Mouse (Mus musculus) kidney, postnatal 0 days (tissue): Measurements from ENCODE around the gene Nhsl2. TPM values are rescaled to one million over a fixed set of nuclear protein-coding genes. Genes with fewer than 3 reads are reported as not detected.

ENCODE experiments used
- ATAC-seq: fragments of 200-750 bp; cut with Nextera tagmentation; replicated peaks from 2 replicates; pipeline ENCODE4 v1.8.0; 2017; ENCODE audit warnings: low read depth, moderate number of reproducible peaks, moderate TSS enrichment, moderate library complexity; ENCODE audit not compliant: low FRiP score
- DNase-seq: peaks from one replicate; pipeline ENCODE4 v3.0.0-alpha.2; 2016; ENCODE audit warnings: low spot score
- H3K27ac ChIP-seq: fragments of 300-500 bp; sonication (generic); 2 replicates; pipeline ENCODE4 v1.5.1; 2014; ENCODE audit warnings: mild to moderate bottlenecking
- H3K27me3 ChIP-seq: fragments of 300-500 bp; sonication (generic); 2 replicates; pipeline ENCODE4 v1.6.1; 2014; ENCODE audit warnings: low read length, mixed read lengths; ENCODE audit not compliant: insufficient read depth
- H3K36me3 ChIP-seq: fragments of 300-500 bp; sonication (generic); 2 replicates; pipeline ENCODE4 v1.6.1; 2014; ENCODE audit warnings: low read length, mixed read lengths; ENCODE audit not compliant: insufficient read depth
- H3K4me1 ChIP-seq: fragments of 300-500 bp; sonication (generic); replicated peaks from 2 replicates; pipeline ENCODE4 v1.6.1; 2014; ENCODE audit warnings: antibody characterized with exemption, low read length, mixed read lengths; ENCODE audit not compliant: insufficient read depth
- H3K4me2 ChIP-seq: fragments of 300-500 bp; sonication (generic); 2 replicates; pipeline ENCODE4 v1.6.1; 2014; ENCODE audit warnings: mild to moderate bottlenecking, low read length, moderate library complexity, mixed read lengths
- H3K4me3 ChIP-seq: fragments of 300-500 bp; sonication (generic); replicated peaks from 2 replicates; pipeline ENCODE4 v1.5.1; 2014; ENCODE audit warnings: low read depth, low read length
- H3K9ac ChIP-seq: fragments of 300-500 bp; sonication (generic); 2 replicates; pipeline ENCODE4 v1.6.1; 2014; ENCODE audit warnings: low read depth, low read length
- H3K9me3 ChIP-seq: fragments of 300-500 bp; sonication (generic); replicated peaks from 2 replicates; pipeline ENCODE4 v1.6.1; 2016; ENCODE audit warnings: low read length, inconsistent platforms, mixed read lengths
- CTCF ChIP-seq: IDR thresholded peaks from 2 replicates; pipeline ENCODE4 v1.5.1; 2016; ENCODE audit warnings: antibody characterized with exemption, low read depth, mild to moderate bottlenecking, moderate library complexity
- whole genome bisulfite sequencing: fragments of 180-500 bp; shearing (Covaris S2); extraction: QIAGEN DNeasy Blood & Tissue Kit; methylation state at CpG from one replicate; pipeline ENCODE4 v1.1.7; 2014; 5-methylcytosine and 5-hydroxymethylcytosine counted together
- polyA plus RNA-seq: library from polyadenylated mRNA; unstranded; fragments of >200 nt; fragmentation: Nextera tagmentation; extraction: Ambion mirVana; gene quantifications from 2 replicates; pipeline ENCODE4 v1.2.1, GENCODE M21; 2015

The Nhsl2 gene
- polyA plus RNA-seq, 1 experiment from 2014 or later = 4.9 TPM

DNA sequence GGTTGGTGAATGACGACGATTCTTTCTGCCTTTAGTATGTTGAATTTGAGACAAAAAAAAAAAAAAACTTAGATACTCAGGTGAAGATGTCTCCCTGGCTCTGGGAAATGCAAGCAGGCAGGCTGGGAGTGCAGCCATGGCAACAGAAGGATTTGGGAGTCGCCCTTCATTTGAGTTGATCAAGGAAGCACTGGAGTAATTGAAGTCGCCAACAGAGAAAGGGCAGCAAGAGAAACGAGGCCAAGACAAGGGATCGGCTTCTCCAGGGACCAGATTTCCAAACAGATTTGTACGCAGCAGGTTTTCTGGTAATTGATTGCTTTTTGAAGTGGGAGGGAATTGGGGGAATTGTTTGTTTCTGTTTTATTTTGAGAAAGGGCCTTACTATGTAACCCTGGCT, 192.4 kb downstream of the Nhsl2 start:
- no peak for ATAC-seq
- H3K27ac ChIP-seq = no peak overlapping the region

DNA sequence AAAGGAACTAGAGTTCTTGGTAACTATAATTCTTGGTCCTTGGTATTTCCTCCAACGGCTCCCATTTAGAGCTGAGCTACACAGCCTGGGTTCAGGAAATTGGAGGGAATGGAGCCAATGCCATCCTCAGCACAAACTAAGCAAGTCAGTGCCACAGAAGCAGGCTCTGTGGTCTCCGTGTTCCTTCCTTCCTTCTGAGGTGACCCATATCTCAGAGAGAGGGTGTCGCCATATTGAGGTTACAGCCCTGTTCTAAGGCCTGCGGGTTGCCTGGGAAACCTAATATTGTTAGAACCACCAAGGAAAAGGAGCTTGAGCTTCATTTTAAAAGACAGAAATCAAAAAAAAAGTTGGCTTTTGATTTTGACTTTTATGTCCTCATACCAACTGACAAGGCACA, 193.2 kb downstream of the Nhsl2 start:
- Histone ChIP-seq H3K27me3 (no peaks in the 10 kb centered on the region), H3K4me1 (no peaks in the 10 kb centered on the region), H3K36me3 (no peaks in the 10 kb centered on the region), H3K9ac (no peak overlapping the region), H3K27ac (no peak overlapping the region), H3K9me3 (no peaks in the 10 kb centered on the region), H3K4me3 (no peak overlapping the region), H3K4me2 (no peak overlapping the region)
- ATAC-seq (no peak), DNase-seq (no peak)
- WGBS = 76% methylated on average over 4 of the region's 4 CpGs
- no peak for TF ChIP-seq CTCF

More for the DNA sequence above, 192.4 kb downstream of the Nhsl2 start:
- Histone ChIP-seq H3K9me3 (no peaks in the 10 kb centered on the region), H3K27me3 (no peaks in the 10 kb centered on the region), H3K4me1 (no peaks in the 10 kb centered on the region), H3K4me2 (no peak overlapping the region), H3K36me3 (no peaks in the 10 kb centered on the region), H3K9ac (no peak overlapping the region), H3K4me3 (no peak overlapping the region)
- no peak for TF ChIP-seq CTCF
- DNase-seq = no peak
- WGBS = 62% methylated on average over 7 of the region's 7 CpGs

DNA sequence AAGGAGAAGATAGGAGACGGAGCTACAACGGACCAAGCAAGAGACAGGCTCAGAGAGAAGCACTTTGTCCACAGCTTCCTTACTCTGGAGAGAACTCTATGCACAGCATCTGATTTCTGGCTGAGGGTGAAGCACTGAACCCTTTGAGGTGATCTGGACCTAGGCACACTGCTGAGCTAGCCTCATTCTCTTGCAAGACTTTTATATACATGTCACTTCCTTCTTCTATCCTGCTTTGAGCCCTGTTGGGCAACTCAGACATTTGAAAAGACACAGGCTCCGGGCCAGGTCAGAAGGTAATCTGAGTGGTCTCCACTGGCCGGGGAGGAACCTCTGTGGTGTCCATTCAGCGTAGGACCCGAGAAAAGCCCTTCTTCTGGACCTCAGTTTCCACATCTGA, 201.4 kb downstream of the Nhsl2 start:
- H3K27me3 ChIP-seq = no peaks in the 10 kb centered on the region
- 73% methylated on average over 6 of the region's 6 CpGs for WGBS
- H3K9me3 ChIP-seq = no peaks in the 10 kb centered on the region
- no peak for TF ChIP-seq CTCF
- H3K9ac ChIP-seq = no peak overlapping the region
- no peaks in the 10 kb centered on the region for H3K36me3 ChIP-seq
- no peak overlapping the region for H3K27ac ChIP-seq
- H3K4me2 ChIP-seq = no peak overlapping the region
- ATAC-seq = no peak
- no peaks in the 10 kb centered on the region for H3K4me1 ChIP-seq
- DNase-seq = no peak
- H3K4me3 ChIP-seq = no peak overlapping the region

DNA sequence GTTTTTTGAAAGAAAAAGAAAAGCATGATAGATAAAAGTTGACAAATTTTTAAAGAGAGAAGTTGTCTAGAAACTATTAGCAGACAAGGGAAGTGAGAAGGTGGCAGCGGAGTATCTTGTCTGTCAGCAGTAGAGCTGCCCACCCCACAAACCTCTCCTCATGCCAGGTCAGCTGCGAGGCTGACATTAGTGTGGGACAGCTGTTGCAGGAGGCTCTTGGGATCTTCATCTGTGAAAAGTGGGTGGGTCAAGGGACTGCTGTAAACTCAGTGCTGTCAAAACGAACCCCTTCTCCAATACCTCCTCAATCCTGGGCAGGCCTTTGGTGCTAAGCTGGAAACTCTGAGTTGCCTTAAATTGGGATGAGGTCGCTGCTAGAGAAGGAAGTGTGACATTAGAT, 202.0 kb downstream of the Nhsl2 start:
- no peak for ATAC-seq
- no peak overlapping the region for H3K9ac ChIP-seq
- no peak for TF ChIP-seq CTCF
- H3K36me3 ChIP-seq = no peaks in the 10 kb centered on the region
- H3K9me3 ChIP-seq = no peaks in the 10 kb centered on the region
- WGBS = 76% methylated on average over 4 of the region's 4 CpGs
- no peaks in the 10 kb centered on the region for H3K4me1 ChIP-seq
- no peak overlapping the region for H3K4me3 ChIP-seq
- no peak for DNase-seq
- no peak overlapping the region for H3K4me2 ChIP-seq
- H3K27ac ChIP-seq = no peak overlapping the region
- no peaks in the 10 kb centered on the region for H3K27me3 ChIP-seq

DNA sequence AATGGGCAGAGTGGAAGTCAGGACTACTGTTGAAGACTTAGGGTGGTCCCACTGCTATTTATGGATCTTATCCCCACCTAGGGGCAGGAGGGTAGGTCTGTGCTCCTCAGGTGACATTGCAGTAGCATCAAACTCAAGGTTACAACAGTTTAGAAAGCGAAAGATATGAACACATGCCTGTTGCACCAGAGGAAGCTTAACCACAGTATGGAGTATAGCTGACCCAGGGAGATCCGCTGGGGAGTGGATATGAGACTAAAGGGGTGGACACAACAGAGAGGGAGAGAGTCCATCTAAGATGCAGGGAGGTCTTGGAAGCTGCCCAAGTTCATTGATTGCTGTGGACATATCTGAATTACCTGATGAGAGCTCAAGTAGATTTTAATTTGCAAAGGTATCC, 204.2 kb downstream of the Nhsl2 start:
- WGBS = 88% methylated on average over 2 of the region's 2 CpGs
- DNase-seq = no peak
- Histone ChIP-seq H3K4me3 (no peak overlapping the region), H3K4me1 (no peaks in the 10 kb centered on the region), H3K9me3 (no peaks in the 10 kb centered on the region), H3K4me2 (no peak overlapping the region), H3K27ac (no peak overlapping the region), H3K9ac (no peak overlapping the region), H3K27me3 (no peaks in the 10 kb centered on the region), H3K36me3 (no peaks in the 10 kb centered on the region)
- no peak for ATAC-seq
- no peak for TF ChIP-seq CTCF

DNA sequence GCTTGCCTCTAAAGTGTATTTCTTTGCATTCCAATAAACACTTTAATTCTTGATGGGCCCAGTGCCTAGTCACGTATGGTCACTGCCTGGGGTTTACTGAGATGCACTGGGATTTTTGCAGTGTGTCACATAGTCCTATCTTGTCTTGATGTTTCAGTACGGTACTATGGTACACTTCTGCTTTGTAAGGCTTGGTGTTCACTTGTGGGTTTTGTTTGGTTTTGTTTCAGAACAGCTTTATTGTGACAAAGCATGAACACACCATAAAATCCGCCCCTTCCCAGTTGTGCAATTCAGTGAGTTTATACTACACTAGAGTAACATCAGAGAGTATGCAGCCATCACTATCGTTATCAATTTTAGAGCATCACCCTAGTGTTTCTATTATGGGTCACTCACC, 204.8 kb downstream of the Nhsl2 start:
- H3K9ac ChIP-seq = no peak overlapping the region
- no peaks in the 10 kb centered on the region for H3K36me3 ChIP-seq
- H3K4me1 ChIP-seq = no peaks in the 10 kb centered on the region
- no peak overlapping the region for H3K4me3 ChIP-seq
- H3K27ac ChIP-seq = no peak overlapping the region
- no peaks in the 10 kb centered on the region for H3K27me3 ChIP-seq
- 84% methylated on average over 4 of the region's 4 CpGs for WGBS
- H3K4me2 ChIP-seq = no peak overlapping the region
- DNase-seq = no peak
- no peak for ATAC-seq
- no peaks in the 10 kb centered on the region for H3K9me3 ChIP-seq
- TF ChIP-seq CTCF = no peak

DNA sequence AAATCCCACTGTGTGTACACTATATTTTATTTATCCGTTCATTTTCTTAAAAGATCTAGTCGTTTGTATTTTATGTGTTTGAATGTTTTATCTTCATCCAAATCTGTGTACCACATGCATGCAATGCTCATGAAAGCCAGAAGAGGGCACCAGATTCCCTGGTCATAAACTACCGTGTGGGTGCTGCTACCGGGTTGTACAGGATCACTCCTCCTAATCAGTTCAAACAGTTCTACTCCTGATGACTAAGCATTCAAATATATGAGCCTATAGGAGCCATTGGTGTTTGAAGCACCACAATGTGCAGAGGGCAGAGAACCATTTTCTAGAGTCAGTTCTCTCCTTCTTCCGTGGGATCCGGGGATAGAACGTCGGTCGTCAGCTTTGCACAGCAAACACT, 210.3 kb downstream of the Nhsl2 start:
- no peak overlapping the region for H3K9ac ChIP-seq
- ATAC-seq (no peak), DNase-seq (no peak)
- peak; percentile 70 for TF ChIP-seq CTCF
- no peak overlapping the region for H3K4me3 ChIP-seq
- H3K27ac ChIP-seq = no peak overlapping the region
- no peaks in the 10 kb centered on the region for H3K36me3 ChIP-seq
- no peak overlapping the region for H3K4me2 ChIP-seq
- no peaks in the 10 kb centered on the region for H3K27me3 ChIP-seq
- 70% methylated on average over 9 of the region's 9 CpGs for whole genome bisulfite sequencing
- H3K4me1 ChIP-seq = no peaks in the 10 kb centered on the region
- no peaks in the 10 kb centered on the region for H3K9me3 ChIP-seq
